Mouse (Mus musculus): ENCODE measurements around the gene Gja3.

DNA sequence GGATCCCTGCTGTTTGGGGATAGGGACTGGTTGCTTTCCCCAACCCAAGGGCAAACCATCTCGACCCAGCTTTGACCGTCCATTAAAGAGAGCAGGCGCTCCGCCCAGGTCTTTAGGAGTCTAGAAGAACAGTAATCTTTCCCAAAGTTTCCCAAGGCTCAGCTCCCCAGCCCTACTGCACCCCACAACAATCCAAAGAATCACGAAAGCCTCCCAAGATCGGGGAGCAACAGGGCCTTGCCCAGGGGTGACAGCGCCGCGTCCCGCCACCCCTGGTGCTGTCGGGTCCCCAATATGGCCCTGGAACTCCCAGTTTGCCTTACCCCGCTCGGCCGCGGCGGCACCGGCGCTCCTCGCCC lies 717 bp downstream of the Gja3 start:
- TF ChIP-seq POLR2A (IDR thresholded peaks at IDR 0.05; ENCODE audit: borderline replicate concordance, low read depth, low read length) = no peak
- TF ChIP-seq CTCF (IDR thresholded peaks at IDR 0.05; ENCODE audit: low read depth, low read length) = no peak
